Mouse (Mus musculus): Measurements from ENCODE around the gene Usp6nl. TPM values are rescaled to one million over a fixed set of nuclear protein-coding genes. Genes with fewer than 3 reads are reported as not detected.

Usp6nl gene
- total and polyA plus RNA-seq, 3 experiments: 8.9 to 67.1 (median 24.8) TPM

GRCm38 (mm10) chr2:6396626-6397146 lies 74.2 kb downstream of the Usp6nl start:
- TF ChIP-seq BHLHE40 (IDR thresholded peaks at IDR 0.05; ENCODE audit: borderline replicate concordance, low read depth, low read length): no peak
- peak; percentile 13 to 72; a peak in 2 of 4 replicates for TF ChIP-seq EP300 (IDR thresholded peaks at IDR 0.05; ENCODE audit: low read depth in 1 of 2, low read length in 2 of 2)
- peak; percentile 32; the same call in 1 of the 2 replicates for TF ChIP-seq HCFC1 (IDR thresholded peaks at IDR 0.05; ENCODE audit: low read depth, low read length)
- TF ChIP-seq NELFE (IDR thresholded peaks at IDR 0.05; ENCODE audit: low read depth, low read length): no peak
- TF ChIP-seq E2F4 (IDR thresholded peaks at IDR 0.05; ENCODE audit: borderline replicate concordance, low read depth, low read length): no peak
- no peak for TF ChIP-seq SMC3 (IDR thresholded peaks at IDR 0.05; ENCODE audit: low read depth, low read length)
- TF ChIP-seq TCF12 (IDR thresholded peaks at IDR 0.05; ENCODE audit: low read depth, low read length): peak; percentile 26; the same call in 1 of the 2 replicates
- peak; percentile 79; the same call in 1 of the 2 replicates for TF ChIP-seq MEF2A (IDR thresholded peaks at IDR 0.05; ENCODE audit: extremely low read depth, insufficient replicate concordance, low read depth, low read length, poor library complexity, severe bottlenecking)
- TF ChIP-seq ELF1 (IDR thresholded peaks at IDR 0.05; ENCODE audit: low read depth, low read length): no peak
- TF ChIP-seq MYC (IDR thresholded peaks at IDR 0.05; ENCODE audit: low read depth, low read length): no peak
- peak; percentile 56; the same call in 1 of the 2 replicates for TF ChIP-seq SIN3A (IDR thresholded peaks at IDR 0.05; ENCODE audit: low read length)
- peak; percentile 40; the same call in 1 of the 2 replicates for TF ChIP-seq MXI1 (IDR thresholded peaks at IDR 0.05; ENCODE audit: low read depth, low read length)
- peak; percentile 80 for TF ChIP-seq ETS1 (IDR thresholded peaks at IDR 0.05; ENCODE audit: low read depth, low read length)
- peak; percentile 76 for TF ChIP-seq GATA1 (IDR thresholded peaks at IDR 0.05; ENCODE audit: low read depth, low read length)
- TF ChIP-seq ZNF384 (IDR thresholded peaks at IDR 0.05; ENCODE audit: low read depth, low read length): no peak
- no peak for DNase-seq (ENCODE audit: low read depth, low spot score)
- Histone ChIP-seq H3K36me3 (ENCODE audit: control insufficient read depth in 1 of 2, insufficient read depth in 2 of 2, low read length in 2 of 2) (peaks cover 0 to 21% of the 10 kb centered on the region in 2 experiments; a peak in 3 of 4 replicates), H3K4me3 (ENCODE audit: control insufficient read depth in 1 of 2, insufficient read depth in 1 of 2, low read depth in 2 of 2, low read length in 2 of 2) (no peak overlapping the region), H3K27ac (ENCODE audit: control insufficient read depth, low read depth, low read length) (peak overlapping the region; percentile 54), H3K79me2 (ENCODE audit: control insufficient read depth, insufficient read depth, low read length, poor library complexity) (no peaks in the 10 kb centered on the region), H3K9ac (ENCODE audit: control insufficient read depth, low read depth, low read length, poor library complexity, severe bottlenecking) (no peak overlapping the region), H3K27me3 (ENCODE audit: control insufficient read depth in 1 of 2, insufficient read depth in 2 of 2, low read length in 2 of 2) (no peaks in the 10 kb centered on the region), H3K9me3 (replicated peaks; ENCODE audit: insufficient read depth, low read length) (no peaks in the 10 kb centered on the region), H3K4me1 (ENCODE audit: control insufficient read depth in 1 of 2, insufficient read depth in 2 of 2, low read length in 2 of 2) (peaks cover 14% of the 10 kb centered on the region in 2 experiments)

GRCm38 (mm10) chr2:6397166-6397565 lies 74.7 kb downstream of the Usp6nl start:
- H3K36me3 ChIP-seq (ENCODE audit: control insufficient read depth in 1 of 2, insufficient read depth in 2 of 2, low read length in 2 of 2): peaks cover 0 to 21% of the 10 kb centered on the region in 2 experiments; a peak in 3 of 4 replicates
- peaks cover 14% of the 10 kb centered on the region in 2 experiments for H3K4me1 ChIP-seq (ENCODE audit: control insufficient read depth in 1 of 2, insufficient read depth in 2 of 2, low read length in 2 of 2)
- no peak for TF ChIP-seq EP300 (IDR thresholded peaks at IDR 0.05; ENCODE audit: low read depth in 1 of 2, low read length in 2 of 2)
- TF ChIP-seq ETS1 (IDR thresholded peaks at IDR 0.05; ENCODE audit: low read depth, low read length): no peak
- 0 out of 2 replicates have a peak, but pooled peaks have one; percentile 7 for TF ChIP-seq SIN3A (IDR thresholded peaks at IDR 0.05; ENCODE audit: low read length)
- no peaks in the 10 kb centered on the region for H3K27me3 ChIP-seq (ENCODE audit: control insufficient read depth in 1 of 2, insufficient read depth in 2 of 2, low read length in 2 of 2)
- no peaks in the 10 kb centered on the region for H3K79me2 ChIP-seq (ENCODE audit: control insufficient read depth, insufficient read depth, low read length, poor library complexity)
- H3K9ac ChIP-seq (ENCODE audit: control insufficient read depth, low read depth, low read length, poor library complexity, severe bottlenecking): no peak overlapping the region
- no peaks in the 10 kb centered on the region for H3K9me3 ChIP-seq (replicated peaks; ENCODE audit: insufficient read depth, low read length)
- DNase-seq (ENCODE audit: low read depth, low spot score): no peak
- no peak overlapping the region for H3K4me3 ChIP-seq (ENCODE audit: control insufficient read depth in 1 of 2, insufficient read depth in 1 of 2, low read depth in 2 of 2, low read length in 2 of 2)
- H3K27ac ChIP-seq (ENCODE audit: control insufficient read depth, low read depth, low read length): no peak overlapping the region
